Mouse (Mus musculus) c-Kit-negative CD71-positive TER-119-positive erythroid progenitor cells, embryonic 14.5 days (primary cell): ENCODE results near the gene Gm10570.

Source experiments
- DNase-seq: peaks from one replicate; pipeline ENCODE4 v3.0.0-alpha.2; 2013; ENCODE audit warnings: low read depth, low spot score

Gm10570 gene

DNA sequence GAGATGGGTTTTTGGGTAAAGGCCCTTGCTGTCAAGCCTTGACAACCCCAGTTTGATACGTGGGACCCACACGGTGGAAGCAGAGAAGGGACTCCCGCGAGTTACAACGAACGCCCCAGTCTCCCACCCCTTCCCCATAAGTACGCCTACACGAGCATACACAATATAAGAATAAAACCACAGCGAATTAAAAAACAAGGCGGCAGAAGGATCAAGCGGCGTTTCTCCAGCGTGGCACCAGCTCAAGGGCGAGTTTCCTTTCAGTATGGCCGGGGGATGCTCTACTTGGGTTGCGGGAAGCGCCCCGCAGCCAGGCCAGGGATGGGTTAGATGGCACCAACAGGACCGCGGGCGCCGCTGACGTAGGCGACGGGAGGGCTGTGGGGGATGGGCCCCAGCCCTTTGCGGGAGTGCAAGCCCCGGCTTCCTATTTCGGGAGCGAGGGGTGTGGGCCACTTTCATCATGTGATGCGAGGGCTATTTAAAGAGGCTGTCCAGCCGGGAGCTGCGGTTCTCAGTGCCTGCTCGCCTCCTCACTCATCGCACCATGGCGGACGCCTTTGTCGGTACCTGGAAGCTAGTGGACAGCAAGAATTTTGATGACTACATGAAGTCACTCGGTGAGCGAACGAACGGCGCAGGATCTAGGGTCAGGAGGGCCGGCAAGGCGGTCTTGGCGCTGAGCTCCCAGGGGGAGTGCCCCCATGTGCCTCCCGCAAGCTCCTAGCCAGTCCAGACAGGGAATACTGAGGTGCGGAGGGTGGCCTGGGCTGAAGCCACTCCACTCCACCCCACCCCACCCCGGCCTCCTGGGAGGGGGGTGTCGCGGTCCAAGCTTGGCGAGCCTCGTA, at the start of gene Gm10570, which contains the start of gene Fabp3:
Gene Gm10570, minus strand, starts transcription at position 444 of the 851 bp plus-strand sequence.
Gene Fabp3, plus strand, starts transcription at position 365 of the 851 bp plus-strand sequence.
- DNase-seq, result no peak

DNA sequence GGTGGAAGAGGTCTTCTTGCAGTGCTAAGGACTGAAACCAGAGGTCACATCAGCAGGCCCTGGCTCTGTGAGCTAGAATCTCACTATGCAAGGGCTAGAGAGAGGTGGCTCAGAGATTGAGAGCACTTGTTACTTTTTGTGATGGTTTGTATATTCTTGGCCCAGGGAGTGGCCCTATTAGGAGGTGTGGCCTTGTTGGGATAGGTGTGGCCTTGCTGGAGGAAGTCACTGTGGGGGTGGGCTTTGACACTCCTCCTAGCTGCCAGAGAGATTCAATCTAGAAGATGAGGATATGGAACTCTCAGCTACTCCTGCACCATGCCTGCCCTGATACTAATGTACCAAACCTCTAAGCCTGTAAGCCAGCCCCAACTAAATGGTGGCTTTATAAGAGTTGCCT, 49.5 kb upstream of the Gm10570 start:
- no peak for DNase-seq

DNA sequence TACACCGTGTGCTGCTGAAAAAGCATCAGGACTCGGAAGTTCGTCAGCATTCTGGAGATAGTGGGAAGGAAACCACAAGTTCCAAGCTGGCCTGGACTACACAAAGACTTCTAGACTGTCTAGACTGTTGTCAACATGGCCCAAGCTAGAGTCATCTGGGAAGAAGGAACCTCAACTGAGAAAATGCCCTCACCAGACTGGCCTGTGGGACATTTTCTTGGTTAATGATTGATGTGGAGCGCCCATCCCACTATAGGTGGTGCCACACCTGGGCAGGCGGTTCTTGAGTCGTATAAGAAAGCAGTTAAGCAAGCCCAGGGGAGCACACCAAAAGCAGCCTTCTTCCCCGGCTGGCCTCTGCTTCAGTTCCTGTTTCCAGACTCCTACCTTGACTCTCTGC, 44.1 kb upstream of the Gm10570 start:
- DNase-seq, result no peak

DNA sequence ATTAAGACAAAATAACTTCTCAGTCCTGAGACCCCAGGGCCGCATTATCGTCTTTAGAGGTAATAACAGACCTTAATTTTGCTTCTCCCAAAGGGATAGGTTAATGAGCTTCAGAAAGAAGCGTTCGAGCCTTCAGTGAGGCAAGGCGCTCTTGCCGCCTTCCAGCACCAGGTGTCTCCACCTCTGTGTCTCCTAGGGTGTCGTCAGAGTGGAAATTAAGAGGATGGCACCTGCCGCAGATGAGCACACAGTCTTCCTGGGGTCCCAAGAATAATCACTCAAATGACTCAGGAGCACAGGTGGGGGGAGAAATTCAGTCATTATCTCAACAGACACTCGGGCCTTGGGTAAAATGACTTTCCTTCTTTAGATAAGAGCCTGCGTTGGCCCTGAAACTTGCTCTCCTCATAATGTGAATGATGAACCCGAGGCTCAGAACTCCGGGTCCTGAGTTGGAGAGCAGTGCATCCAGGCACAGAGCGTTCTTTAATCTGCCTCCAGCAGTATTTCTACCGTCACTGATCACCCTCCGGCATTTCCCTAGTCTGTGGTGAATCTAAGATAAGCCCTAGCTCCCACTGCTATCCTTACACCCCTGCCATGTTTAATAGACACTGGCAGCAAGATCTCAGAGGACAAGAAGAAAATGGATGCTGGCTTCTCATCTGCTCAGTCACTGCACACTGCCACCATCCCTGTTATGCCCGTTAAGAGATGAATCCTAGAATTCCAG, 42.4 kb upstream of the Gm10570 start:
- no peak for DNase-seq

DNA sequence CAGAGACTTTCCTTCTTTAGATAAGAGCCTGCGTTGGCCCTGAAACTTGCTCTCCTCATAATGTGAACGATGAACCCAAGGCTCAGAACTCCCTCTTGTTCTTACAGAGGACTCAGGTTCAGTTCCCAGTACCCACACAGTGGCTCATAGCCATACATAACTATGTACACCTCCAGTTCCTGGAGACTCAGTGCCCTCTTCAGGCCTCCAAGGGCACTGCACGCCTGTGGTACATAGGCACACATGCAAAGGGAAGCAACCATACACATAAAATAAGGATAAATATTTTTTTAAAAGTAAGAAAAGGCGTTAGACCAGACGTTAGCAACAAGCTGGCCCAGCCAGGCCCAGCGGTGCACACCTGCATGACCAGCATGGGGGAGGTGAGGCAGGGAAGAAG, 41.2 kb upstream of the Gm10570 start:
- DNase-seq, result no peak

DNA sequence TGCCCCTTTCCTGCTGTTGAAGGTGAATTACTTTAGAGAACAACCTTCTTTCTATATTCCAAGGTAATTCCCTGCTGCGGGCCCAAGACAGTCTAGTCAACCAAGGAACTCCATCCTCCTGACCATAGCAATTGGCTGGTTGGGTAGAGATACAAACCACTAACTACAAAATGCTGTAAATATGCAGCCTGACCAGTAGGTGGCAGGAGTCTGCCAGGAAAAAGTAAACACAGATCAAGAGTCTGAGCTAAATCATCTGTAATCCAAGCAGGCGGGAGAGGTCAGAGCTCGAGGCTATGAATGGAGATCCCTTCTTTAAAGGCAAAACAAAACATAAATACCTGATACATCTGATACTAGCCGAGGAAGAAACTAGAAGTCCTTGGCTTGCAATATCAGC, 33.2 kb upstream of the Gm10570 start:
- peak; percentile 48 for DNase-seq

DNA sequence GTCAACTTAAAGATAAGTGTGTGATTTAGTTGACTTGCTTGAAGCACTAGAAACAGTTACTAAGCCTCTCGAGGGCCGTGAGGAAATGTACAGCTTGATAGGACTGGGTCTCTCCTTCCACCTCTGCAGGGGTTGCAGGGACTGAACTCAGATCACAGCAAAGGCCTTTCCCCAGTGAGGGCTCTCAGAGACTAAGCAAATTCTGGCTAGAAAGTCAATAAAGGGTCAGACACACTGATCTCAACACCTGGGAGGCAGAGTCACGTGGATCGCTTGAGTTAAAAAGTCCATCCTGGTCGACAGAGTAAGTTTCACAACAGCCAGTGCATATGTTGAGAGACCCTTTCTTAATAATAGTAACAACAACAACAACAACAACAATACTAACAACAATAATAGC, 27.4 kb upstream of the Gm10570 start:
- DNase-seq, result no peak

DNA sequence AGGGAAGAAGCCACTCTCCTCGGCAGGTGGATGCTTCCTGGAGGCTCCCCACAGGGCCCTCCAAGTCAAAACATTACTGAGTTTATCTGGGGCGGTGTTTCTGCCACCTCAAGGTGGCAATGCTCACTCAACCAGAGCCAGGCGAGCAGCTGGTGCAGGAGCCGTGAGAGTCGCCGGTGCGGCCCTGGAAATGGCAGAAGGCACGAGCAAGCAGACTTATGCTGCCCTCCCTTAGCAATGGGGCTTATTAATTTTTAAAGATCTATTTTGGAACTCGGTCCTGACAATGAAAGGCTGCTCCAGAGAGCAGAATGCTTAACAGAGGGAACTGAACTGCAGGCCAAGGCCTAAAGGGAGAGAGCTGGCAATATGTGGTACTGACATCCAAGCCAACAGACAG, 18.9 kb upstream of the Gm10570 start:
- no peak for DNase-seq

DNA sequence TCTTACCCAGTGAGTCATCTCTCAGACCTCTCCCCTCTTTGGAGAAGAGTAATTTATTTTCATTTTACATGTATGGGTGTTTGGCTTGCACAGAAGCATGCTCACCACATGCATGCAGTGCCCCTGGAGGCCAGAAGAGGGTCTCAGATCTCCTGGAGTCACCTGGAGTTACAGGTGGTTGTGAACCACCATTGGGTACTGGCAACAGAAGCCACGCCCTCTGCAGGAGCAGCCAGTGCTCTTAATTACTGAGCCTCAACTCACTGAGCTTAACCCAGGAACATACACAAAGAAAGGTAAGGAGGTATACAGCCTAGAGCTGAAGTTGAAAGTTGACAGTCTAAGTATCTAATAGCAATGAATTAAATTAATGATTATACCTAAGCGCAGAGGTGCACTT, 17.0 kb upstream of the Gm10570 start:
- DNase-seq, result no peak

DNA sequence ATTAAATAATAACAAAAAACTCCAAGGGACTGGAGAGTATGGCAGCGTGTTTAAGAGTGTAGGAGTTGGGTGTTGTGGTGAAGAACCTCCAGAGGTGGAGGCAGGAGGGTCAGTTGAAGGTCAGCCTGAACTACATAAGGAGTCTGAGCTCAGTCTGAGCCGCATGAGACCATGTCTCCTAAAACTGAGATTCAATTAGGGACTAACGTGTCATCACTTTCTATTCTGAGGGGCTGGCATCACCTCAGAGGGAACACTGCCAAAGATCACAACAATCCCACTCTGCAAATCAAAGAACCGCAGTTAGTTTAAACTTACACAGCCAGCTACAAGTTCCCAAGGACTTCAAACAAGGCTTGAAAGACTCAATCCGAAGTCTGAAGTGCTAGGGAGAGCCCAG, 15.1 kb upstream of the Gm10570 start:
- no peak for DNase-seq

DNA sequence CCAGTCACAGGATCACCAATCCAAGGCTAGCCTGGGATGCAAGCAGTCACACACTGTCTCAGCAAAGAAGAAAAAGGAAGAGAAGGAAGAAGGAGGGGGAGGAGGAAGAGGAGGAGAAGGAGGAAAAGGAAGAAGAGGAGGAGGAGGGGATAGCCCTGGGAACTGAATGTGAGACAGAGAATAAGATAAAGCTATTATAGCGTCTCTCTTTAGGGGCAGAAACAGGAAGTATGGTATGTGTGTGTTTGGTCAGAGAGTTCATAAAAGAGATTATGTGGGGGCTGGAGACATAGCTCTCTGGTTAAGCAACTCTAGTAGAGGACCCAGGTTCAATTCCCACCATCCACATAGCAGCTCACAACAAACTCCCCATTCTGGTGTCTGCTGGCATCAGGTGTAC, 14.7 kb upstream of the Gm10570 start:
- DNase-seq, result no peak

DNA sequence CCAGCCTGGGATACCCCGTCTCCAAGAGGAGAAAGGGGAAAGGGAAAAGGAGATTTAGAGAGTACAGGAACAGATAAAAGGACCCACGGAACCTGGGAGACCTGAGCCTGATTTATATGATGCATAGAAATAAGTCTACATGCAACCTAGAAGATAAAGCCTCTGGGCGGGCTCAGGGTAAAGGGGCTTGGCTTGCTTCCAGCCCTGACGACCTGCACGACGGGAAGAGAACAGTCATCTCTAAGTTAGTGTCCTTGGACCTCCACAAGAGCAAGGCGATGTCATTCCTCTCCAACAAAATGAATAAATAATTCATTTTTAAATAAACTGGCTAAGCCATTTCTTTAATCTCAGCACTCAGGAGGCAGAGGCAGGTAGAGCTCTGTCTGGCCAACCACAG, 14.1 kb upstream of the Gm10570 start:
- no peak for DNase-seq

DNA sequence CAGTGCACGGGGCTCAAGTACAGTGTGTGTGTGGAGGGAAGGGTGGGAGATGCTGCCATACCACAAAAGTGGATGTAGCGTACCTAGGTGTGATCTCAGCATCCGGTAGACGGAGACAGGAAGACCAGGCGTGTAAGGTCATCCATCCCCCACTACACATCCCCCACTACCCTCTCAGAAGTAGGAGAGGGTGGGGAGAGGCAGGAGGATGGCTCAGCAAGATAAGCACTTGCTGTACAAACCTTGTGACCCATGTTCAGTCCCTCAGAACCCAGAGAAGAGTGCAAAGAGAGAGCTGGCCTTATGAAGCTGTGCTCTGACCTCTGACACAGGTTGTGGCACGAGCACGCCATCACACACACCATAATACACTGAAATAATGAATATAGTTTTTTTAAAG, 13.2 kb upstream of the Gm10570 start:
- DNase-seq, result no peak

DNA sequence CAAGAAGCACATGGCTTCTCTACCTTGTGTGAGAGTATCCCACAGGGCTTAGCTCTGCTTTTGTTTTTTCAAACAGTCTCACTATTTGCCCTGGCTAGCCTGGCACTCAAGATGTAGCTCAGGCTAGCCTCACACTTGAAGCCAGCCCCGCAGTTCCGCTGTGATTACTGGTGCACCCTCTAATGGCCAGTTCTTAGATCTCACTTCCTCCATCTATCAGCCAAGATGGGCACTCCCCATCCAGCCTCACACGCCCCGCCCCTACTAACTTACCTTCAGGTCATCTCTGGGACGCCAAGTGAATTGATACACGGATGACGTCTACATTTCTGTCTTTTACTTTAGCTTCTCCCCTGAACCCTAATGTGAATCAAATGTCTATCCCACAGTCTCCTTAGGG, 11.1 kb upstream of the Gm10570 start:
- no peak for DNase-seq

DNA sequence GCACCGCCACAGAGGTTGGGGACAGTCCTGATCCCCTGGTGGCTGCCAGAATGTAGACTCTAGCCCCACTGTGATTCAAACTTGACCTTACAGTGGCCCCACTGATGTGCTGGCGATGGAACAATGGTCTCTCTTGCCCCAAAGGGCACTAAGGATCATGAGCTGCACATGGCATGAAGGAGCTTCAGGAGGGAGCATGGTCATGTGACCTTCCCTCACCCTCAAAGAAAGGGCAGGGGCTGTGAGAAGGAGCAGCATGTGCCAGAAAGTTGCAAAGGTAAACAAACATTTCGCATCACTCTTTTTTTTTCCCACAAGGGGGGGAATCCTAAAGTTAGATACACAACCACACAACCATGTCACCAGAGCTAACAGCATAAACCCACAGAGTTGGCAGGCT, 9.6 kb upstream of the Gm10570 start:
- no peak for DNase-seq

DNA sequence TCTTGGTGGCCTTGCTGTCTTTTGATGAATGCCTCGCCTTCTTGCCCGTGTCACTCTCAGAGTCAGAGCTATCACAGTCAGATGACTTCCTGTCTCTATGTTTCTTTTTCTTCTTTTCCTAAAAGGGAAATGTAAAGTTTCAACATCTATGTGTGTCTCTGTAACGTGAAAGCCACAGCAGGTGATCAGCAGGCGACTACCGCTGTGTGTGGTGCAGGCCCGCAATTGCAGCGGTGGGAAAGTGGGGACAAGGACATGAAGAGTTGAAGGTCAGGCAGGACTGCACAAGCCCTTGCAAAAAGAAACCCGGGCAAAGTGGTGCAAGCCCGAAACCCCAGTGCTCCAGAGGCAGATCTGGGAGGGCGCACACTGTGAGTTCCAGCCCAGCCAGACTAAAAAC, 8.2 kb upstream of the Gm10570 start:
- DNase-seq, result no peak

DNA sequence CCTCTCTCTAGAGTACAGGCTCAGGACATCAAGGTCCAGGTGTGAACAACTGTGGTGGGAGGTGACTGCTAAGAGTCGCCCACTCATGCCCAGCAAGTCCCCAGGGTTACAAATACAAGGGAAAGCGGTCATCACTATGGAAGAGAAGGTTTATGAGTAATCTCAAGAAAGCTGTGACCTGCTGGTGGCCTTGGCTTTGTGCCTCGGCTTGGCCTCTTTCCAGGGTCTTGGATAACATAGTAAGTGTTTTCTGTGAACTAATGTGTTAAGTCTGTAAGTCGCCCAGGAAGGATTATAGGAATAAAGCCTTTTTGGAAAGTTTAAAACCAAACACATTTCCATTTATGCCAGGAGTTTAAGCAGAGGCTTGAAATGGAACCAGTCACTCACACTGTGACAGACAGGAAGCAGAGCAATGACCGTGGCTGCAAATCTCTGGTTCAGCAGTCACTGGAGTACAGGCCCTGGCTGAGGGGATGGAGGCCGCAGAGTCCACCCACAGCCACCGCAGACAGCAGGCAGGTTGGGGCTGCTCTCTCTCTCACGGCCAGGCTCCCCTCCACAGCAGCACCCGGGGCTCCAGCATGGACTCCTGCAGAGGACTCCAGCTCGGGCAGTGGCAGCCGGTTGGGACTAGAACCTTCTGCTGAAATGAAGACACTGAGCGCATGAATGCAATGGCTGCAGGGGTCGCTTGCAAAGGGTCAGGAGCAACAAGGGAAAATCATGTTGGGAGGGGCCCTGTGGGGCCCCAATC, 7.5 kb upstream of the Gm10570 start:
- DNase-seq, result no peak

DNA sequence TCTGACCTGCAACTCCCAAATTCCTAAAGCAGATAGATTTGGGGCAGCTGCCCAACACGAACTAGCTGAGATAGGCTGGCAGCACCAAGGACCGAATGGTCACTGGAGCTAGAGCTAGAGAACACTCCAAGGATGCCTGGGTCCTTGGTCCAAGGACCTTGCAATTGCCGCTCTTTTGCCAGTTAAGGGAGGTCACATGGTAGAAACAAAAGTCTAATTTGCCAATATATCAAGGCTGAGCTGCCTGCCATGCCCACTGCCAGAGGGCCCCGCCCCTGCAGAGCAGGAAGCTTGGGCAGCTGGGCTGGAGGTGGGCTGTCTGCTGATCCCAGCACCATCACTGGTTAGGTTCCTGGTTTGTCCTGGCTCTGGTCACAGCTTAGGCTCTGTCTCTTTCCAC, 5.1 kb upstream of the Gm10570 start:
- DNase-seq, result no peak

DNA sequence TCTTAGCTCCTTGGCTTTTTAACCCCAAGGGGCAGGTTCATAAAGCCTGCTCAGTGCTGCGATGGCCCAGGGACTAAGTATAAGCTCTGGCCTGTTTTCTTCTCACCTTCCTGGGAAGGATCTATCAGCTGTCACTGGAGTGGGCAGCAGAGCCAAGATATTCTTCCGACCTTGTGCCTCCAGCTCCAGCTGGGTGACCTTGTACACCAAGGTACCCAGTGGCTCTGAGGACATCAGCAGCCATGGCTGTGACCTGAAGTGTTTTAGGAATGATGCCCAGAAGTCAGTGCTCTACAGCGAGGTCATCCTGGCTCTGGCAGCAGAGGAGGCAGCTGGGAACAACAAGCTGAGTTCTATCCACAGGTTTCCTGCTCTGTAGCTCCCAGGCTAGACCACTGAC, 4.1 kb upstream of the Gm10570 start:
- no peak for DNase-seq

DNA sequence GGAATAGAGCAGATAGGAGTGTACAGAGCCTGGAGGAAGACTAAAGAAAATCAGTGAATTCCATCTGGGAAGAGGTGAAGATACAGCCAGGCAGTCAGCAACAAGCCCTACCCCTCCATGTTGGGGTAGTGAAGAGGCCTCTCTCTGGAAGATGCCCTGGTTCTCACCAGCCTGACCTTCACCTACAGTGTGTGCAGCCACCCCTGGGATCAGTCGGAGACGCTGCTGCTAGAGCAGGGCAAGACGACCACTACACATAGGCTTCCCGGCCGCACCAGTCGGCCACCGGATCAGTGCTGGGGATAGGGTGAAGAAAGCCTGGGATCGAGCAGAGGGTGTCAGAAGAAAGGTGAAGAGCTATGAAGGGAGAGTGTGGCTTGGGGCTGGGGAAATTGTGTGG, 780 bp upstream of the Gm10570 start:
- DNase-seq, result no peak

DNA sequence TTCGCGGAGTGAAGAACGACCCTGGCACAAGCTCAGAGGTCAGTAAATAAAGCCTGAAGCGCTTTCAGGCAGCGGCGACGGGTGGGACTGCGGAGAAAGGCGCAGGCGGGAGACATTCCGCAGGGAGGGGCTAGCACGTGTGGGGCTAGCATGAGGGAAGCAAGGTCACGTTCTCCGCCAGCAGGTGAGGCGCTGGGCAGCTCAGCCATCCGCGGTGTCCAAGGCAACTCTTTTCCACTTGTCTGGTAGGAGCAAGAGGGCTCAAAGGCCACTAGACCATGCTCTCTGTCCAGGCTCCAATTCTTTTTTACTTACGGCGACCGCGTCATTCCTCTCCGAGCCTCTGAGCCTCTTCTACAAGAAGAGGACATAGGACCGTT, 633 bp downstream of the Gm10570 start:
- no peak for DNase-seq
